Mouse (Mus musculus) hematopoietic stem cell, adult 5-6 weeks (primary cell): ENCODE measurements around the gene Rai14. TPM values are rescaled to one million over a fixed set of nuclear protein-coding genes. Genes with fewer than 3 reads are reported as not detected.
"Not testable (repeated sequence)": the region's sequence is repeated elsewhere in the genome, so short reads cannot be mapped to it uniquely, and the experiment has no call there.

Experiments
- ATAC-seq, 2 experiments: fragments of 125-278 bp in 1 of 2; replicated peaks in 1 of 2; 2 replicates each; pipeline ENCODE4 v1.8.0; 2016 to 2017; ENCODE audit warnings: inconsistent platforms in 2 of 2, mild to moderate bottlenecking in 2 of 2, moderate number of reproducible peaks in 2 of 2, low read depth in 1 of 2, moderate TSS enrichment in 1 of 2; ENCODE audit not compliant: low FRiP score in 2 of 2, poor library complexity in 2 of 2, severe bottlenecking in 2 of 2, insufficient read depth in 1 of 2, low TSS enrichment in 1 of 2
- total RNA-seq: library from RNA; stranded (forward); fragments of 172-1452, 232-1000 nt; gene quantifications from 2 replicates; pipeline ENCODE4 v1.2.3, GENCODE M21; 2017

Gene Rai14
- total RNA-seq, 1 experiment from 2014 or later, result 20.3 TPM

DNA sequence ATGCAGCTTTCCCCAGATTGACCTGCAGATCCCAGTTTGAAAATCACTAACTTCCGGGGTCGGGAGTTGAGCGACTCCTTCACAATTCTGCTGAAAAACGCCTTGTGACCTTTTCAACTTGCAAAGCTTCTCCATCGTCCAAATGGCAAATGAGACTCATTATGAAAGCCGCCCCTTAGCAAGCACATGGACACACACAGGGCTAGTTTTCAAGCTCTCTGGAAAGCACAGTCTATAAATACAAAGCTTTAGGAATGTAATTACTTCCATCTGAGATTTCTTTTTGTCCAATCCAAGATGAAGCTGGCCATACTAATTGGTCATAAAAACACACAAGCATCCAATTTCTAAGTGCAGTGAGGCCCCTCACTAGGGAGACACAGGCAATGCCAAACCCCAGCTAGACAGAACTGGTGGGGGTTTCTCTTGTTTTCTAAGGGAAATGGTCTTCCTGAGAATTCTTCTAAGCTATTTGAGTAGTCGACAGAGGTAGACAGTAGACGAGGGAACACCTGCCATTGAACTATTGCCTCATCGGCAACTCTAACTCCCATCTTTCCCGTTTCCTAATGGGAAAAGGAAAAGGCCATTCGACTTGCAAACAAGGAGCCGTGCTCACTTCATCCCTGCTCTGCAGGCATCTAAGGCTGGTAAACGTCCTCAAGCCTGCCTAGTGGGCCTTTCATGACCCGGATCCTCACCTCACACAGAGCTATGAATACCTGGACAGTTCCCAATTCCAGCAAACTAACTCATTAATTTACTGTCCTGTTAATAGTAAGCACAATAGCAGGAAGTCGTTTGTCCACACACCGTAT is 173.9 kb downstream of the Rai14 start:
- ATAC-seq, result no peak

DNA sequence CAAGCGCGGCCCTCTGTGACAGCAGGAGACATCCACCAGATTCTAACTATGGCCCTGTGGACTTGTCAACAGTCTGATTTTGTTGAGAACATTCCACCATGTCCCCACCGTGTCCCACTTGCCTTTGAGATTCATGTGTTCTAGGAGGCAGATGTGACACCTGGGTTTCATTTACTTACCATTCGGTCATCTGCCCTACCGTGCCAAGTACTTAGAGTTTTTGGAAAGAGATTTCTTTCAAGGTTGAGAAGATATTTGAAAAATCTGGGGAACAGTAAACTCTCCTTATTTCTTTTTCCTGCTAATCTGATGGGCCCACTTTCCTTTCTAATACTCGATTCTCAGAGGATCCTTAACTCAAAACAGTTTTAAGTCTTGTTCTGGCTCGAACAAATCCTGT is 178.5 kb downstream of the Rai14 start:
- ATAC-seq, result no peak

DNA sequence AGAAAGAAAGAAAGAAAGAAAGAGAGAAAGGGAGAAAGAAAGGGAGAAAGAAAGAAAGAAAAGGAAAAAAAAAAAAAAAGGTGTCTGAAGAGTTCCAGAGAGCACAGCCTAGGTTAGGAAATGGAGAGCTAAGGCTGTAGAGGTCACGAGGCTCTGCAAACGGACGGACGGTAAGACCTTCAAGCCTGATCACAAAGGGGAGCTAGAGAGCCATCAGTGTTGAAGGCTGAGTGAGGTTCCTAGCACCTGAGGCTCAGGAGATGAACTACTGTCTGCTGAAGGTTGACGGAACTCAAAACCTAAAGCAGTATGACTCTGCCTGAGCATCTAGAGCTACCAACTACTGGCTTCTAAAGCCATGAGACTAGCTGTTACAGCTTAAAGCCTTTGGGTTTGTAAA is 179.8 kb downstream of the Rai14 start:
- ATAC-seq, result no peak

DNA sequence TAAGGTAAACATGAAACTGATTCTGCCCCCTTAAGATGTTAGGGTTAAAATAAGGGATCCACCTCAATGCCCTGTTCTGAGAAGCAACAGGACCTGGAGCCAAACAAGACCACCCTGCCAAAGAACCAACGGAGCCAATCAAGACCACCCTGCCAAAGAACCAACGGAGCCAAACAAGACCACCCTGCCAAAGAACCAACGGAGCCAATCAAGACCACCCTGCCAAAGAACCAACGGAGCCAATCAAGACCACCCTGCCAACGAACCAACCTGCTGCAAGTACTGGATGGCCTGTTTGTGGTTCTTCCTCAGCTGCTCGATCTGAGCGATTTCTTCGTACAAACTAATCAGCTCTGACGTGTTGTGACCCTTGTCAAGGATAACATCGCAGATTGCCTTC is 181.1 kb downstream of the Rai14 start:
- ATAC-seq, result not testable (repeated sequence)

DNA sequence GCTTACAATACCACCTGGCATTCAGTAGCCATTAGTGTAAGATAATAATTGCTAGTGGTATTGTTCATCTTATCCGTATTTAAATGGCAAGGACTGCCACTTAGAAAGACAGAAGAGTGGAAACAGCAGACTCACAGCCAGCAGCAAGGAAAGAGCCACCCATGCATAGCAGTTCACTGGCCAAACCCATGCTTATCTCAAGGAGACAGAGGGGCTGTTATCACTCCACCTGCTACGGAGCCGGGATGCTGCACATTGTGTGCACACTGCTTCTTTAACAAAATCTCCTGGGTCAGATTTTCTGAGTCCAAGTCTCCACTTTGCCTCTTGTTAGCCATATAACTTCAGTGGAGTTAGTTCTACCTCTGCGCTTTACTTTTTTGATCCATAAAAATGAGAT is 183.1 kb downstream of the Rai14 start:
- ATAC-seq, result no peak

DNA sequence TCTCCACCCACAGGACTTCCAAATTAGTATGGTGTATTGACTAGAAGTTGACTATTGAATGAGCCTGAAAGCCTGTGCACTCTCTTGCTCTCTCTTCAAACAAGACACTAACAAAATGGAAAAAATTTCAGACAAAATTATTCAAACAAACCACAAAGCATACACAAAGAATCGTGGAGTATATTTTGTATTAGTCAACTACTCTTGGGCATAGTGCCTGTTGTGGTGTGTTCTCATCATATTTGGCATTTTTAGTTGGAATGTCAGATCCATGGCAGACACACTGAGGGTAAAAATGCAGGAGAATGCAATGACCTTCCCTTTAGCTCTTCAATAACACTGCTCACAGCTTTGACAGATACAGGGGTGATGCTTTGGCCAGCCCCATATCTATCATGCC is 188.5 kb downstream of the Rai14 start:
- ATAC-seq, result no peak

Other genes with a start within 250 kb of the Rai14 start
- 53.5 and 53.8 TPM in 2 replicates for gene Dnajc21, start 244.1 kb downstream of the Rai14 start, total RNA-seq
- gene Brix1, start 228.7 kb downstream of the Rai14 start, total RNA-seq, result 29.8 and 38.9 TPM in 2 replicates
- gene Rad1, start 228.6 kb downstream of the Rai14 start, total RNA-seq, result 18.9 and 22.8 TPM in 2 replicates
- gene Ttc23l, start 156.0 kb downstream of the Rai14 start, total RNA-seq, result not detected in 2 replicates
- gene C1qtnf3, start 237.7 kb upstream of the Rai14 start, total RNA-seq, result not detected in 2 replicates